ENCODE assay signal across 16 mouse cellular contexts in genomic region chr19:41349624-41350023, GRCm38 (mm10).
"Had no signal": no experiment of that assay in that cellular context is flagged by ENCODE, and none has a peak within 500 bp of the region (broad histone marks: within the 10 kb centered on the region; RNA-seq: fewer than 3 reads in every experiment).

No protein-coding gene starts in this region.

- H3K27ac ChIP-seq: liver, embryonic 15.5 days; lung, embryonic 15.5 days; macrophage; midbrain, embryonic 13.5 days; midbrain, embryonic 15.5 days; neural tube, embryonic 12.5 days had no signal

- H3K27me3 ChIP-seq: liver, embryonic 15.5 days; lung, embryonic 15.5 days; megakaryocyte, embryonic 14.5 days; midbrain, embryonic 13.5 days; midbrain, embryonic 15.5 days; neural tube, embryonic 12.5 days had no signal

- H3K9me3 ChIP-seq: liver, embryonic 15.5 days; lung, embryonic 15.5 days; megakaryocyte, embryonic 14.5 days; midbrain, embryonic 13.5 days; midbrain, embryonic 15.5 days; neural tube, embryonic 12.5 days had no signal

- DNase-seq: liver, postnatal 0 days; lung, adult 2 months; lung, postnatal 14 days; lung, postnatal 36 days; right cerebral cortex, postnatal 14 days; spleen, adult 18-20 months; thymus, adult 18-20 months; thymus, postnatal 25 days; thymus, postnatal 4 days had no signal

- H3K9ac ChIP-seq: liver, embryonic 15.5 days; liver, postnatal 0 days; lung, embryonic 15.5 days; midbrain, embryonic 13.5 days; midbrain, embryonic 15.5 days; neural tube, embryonic 12.5 days had no signal

- H3K4me3 ChIP-seq: liver, embryonic 15.5 days; lung, embryonic 15.5 days; megakaryocyte, embryonic 14.5 days; midbrain, embryonic 13.5 days; midbrain, embryonic 15.5 days; neural tube, embryonic 12.5 days had no signal

- H3K36me3 ChIP-seq: liver, embryonic 15.5 days; lung, embryonic 15.5 days; midbrain, embryonic 13.5 days; midbrain, embryonic 15.5 days; neural tube, embryonic 12.5 days had no signal
